Mouse (Mus musculus): Measurements from ENCODE around the gene Snrpa.

Snrpa gene

DNA sequence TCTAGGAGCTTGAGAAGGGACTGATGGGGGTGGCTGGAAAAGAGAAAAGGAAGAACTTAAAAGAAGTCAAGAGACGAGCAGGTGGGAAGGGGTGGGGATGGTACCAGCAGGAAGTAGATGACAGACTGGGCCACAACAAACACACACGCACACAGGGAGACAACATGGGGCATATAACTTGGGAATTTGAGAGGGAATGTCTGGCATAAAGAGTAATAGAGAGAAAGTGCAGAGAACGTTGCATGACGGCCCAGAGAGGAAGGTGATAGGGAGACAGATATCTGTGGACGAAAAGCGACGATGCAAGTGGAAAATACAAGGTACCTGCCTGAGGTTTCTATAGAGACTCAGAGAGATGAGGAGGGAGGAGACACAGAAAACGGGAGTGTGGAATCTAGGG is 30.4 kb downstream of the Snrpa start:
- no peak for DNase-seq

GRCm38 (mm10) chr7:27165007-27165655 is 30.9 kb downstream of the Snrpa start:
- DNase-seq, result no peak

- DNase-seq, result no peak
Measured at GRCm38 (mm10) chr7:27164112-27164947, 31.7 kb downstream of the Snrpa start.

GRCm38 (mm10) chr7:27163450-27163805 is 32.6 kb downstream of the Snrpa start:
- DNase-seq, result no peak

- no peak for DNase-seq
Measured at GRCm38 (mm10) chr7:27162780-27163449, 33.2 kb downstream of the Snrpa start.

DNA sequence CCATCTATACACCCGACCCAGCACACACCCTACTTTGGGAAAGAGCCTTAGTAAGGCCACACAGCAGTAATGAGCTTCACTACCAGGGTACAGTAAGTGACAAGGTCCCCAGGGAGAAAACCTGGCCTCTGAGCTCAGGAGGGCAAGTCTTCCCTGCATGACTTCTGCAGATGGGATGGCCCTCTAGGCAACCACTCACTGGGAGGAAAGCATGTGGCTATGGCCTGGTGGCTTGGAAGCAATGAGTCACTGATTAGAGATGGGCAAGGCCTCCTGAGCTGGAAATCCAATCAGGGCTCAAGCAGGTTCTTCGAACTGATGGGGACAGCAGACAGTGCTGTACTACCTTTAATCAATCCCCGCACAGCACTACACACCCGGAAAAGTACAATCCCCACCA is 34.3 kb downstream of the Snrpa start:
- DNase-seq, result no peak

DNA sequence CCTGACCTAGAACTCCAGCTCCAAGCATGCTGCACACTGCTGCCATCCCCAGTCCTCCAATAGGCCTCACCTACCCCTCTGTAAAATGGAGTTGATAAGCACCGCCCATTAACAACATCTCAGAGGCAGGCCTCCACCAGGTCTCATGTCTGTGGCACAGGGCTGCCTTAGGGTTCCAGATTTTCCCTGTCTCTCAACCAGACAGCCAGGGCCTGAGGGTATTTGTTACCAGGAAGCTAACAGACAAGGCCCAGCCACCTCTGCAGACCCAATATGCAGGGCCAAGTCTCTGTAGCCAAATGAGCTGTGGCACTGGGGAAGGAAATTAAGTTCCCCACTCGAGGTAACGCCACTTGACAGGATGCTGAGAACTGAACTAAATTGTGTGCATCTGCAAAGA is 35.1 kb downstream of the Snrpa start:
- no peak for DNase-seq

- peak; percentile 88 for DNase-seq
Measured at GRCm38 (mm10) chr7:27159882-27160281, 36.2 kb downstream of the Snrpa start.

DNA sequence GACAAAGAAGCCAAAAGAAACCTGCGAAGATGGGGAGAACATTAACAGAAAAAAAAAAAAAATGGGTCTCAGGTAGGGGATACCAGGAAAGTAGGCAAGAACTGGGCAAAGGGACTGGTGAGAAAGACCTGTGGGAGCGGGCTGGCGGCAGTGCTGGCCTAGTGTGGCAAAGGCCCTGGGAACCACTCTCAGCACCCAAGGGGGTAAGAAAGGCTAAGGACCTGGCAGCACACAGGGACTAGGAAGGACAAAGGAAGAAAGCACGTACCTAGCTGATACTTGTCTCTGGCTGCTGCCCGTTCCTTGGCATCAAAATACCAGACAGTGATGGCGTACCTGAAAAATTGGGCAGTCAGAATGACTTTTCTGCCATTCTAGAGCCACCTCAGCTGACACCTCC is 36.8 kb downstream of the Snrpa start:
- no peak for DNase-seq

DNA sequence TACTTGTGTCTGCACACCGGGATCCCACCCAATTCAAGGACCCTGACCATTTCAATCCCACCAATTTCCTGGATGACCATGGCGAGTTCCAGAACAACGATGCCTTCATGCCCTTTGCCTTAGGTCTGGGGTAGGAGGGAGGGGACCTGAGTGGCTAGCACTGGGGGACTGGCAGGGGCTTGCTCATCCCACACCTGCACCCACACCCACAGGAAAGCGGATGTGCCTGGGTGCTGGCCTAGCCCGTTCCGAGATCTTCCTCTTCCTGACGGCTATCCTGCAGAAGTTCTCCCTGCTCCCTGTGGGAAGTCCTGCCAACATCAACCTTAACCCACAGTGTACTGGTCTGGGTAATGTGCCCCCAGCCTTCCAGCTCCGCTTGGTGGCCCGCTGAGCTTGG is 37.9 kb downstream of the Snrpa start:
- no peak for DNase-seq

DNA sequence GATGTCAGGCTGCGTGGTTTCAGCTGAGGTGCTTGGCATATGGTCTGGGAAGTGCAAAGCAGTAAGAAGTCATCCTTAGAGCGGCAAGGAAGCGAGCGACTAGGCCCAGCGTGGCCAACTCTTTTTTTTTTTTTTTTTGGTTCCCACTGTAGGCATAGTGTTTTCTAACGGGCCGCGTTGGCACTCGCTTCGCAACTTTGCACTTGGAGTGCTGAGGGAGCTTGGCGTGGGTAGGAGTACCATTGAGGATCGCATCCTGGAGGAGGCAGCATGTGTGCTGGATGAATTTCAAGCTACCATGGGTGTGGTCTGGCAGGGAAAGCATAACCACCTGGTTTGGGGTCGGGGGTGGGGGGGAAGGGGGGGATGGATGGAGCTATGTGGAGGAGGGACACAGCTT is 40.1 kb downstream of the Snrpa start:
- peak; percentile 80 for DNase-seq

- no peak for DNase-seq
Measured at GRCm38 (mm10) chr7:27153205-27153764, 42.8 kb downstream of the Snrpa start, which contains the start of gene Cyp2t4. Cyp2t4 (plus strand) TSS chr7:27153714.

All from right cerebral cortex, adult 18-20 months (tissue).